Mouse (Mus musculus) thymus, postnatal 0 days (tissue): ENCODE results near the gene Trit1. TPM values are rescaled to one million over a fixed set of nuclear protein-coding genes. Genes with fewer than 3 reads are reported as not detected.

Source experiments
- DNase-seq: peaks from one replicate; pipeline ENCODE4 v3.0.0-alpha.2; 2015; ENCODE audit warnings: low spot score
- polyA plus RNA-seq: library from polyadenylated mRNA; unstranded; fragments of >200 nt; fragmentation: Nextera tagmentation; extraction: Ambion mirVana; gene quantifications from 2 replicates; pipeline ENCODE4 v1.2.1, GENCODE M21; 2015

Trit1 gene
- polyA plus RNA-seq = 16.4 and 18.6 TPM in 2 replicates

- peak; percentile 97 for DNase-seq
Measured at GRCm38 (mm10) chr4:123016451-123016957, at the start of gene Trit1. Gene Trit1, plus strand, starts transcription at chr4:123016597.

GRCm38 (mm10) chr4:122968106-122968505 lies 48.3 kb upstream of the Trit1 start:
- peak; percentile 59 for DNase-seq

GRCm38 (mm10) chr4:122971191-122971590 lies 45.2 kb upstream of the Trit1 start:
- no peak for DNase-seq

- no peak for DNase-seq
Measured at GRCm38 (mm10) chr4:122971646-122972045, 44.8 kb upstream of the Trit1 start.

GRCm38 (mm10) chr4:122972056-122972455 lies 44.3 kb upstream of the Trit1 start:
- no peak for DNase-seq

GRCm38 (mm10) chr4:122974976-122975520 lies 41.3 kb upstream of the Trit1 start:
- DNase-seq = no peak

- no peak for DNase-seq
Measured at GRCm38 (mm10) chr4:122976885-122977284, 39.5 kb upstream of the Trit1 start.

GRCm38 (mm10) chr4:122978850-122979249 lies 37.5 kb upstream of the Trit1 start:
- no peak for DNase-seq

- DNase-seq = no peak
Measured at GRCm38 (mm10) chr4:122979826-122980225, 36.6 kb upstream of the Trit1 start.

GRCm38 (mm10) chr4:122980684-122981083 lies 35.7 kb upstream of the Trit1 start:
- DNase-seq = no peak

GRCm38 (mm10) chr4:122981238-122981637 lies 35.2 kb upstream of the Trit1 start:
- DNase-seq = no peak

GRCm38 (mm10) chr4:122981930-122982329 lies 34.5 kb upstream of the Trit1 start:
- no peak for DNase-seq

GRCm38 (mm10) chr4:122982537-122982936 lies 33.9 kb upstream of the Trit1 start:
- no peak for DNase-seq

- DNase-seq = peak; percentile 55
Measured at GRCm38 (mm10) chr4:122983486-122984261, 32.7 kb upstream of the Trit1 start.

- peak; percentile 82 for DNase-seq
Measured at GRCm38 (mm10) chr4:122985110-122985509, 31.3 kb upstream of the Trit1 start.

- no peak for DNase-seq
Measured at GRCm38 (mm10) chr4:122987421-122987820, 29.0 kb upstream of the Trit1 start.

- peak; percentile 42 for DNase-seq
Measured at GRCm38 (mm10) chr4:122988004-122988403, 28.4 kb upstream of the Trit1 start.

- no peak for DNase-seq
Measured at GRCm38 (mm10) chr4:122991177-122991576, 25.2 kb upstream of the Trit1 start.

- no peak for DNase-seq
Measured at GRCm38 (mm10) chr4:122992276-122992675, 24.1 kb upstream of the Trit1 start.

GRCm38 (mm10) chr4:122995404-122996220 lies 20.8 kb upstream of the Trit1 start, which contains the start of gene Mycl:
Gene Mycl, plus strand, starts transcription at chr4:122995652.
- peak; percentile 85 for DNase-seq

- peak; percentile 26 for DNase-seq
Measured at GRCm38 (mm10) chr4:122996221-122996617, 20.2 kb upstream of the Trit1 start.
